Mouse (Mus musculus) kidney, adult 2 months (tissue): Measurements from ENCODE around the gene Fhit. TPM values are rescaled to one million over a fixed set of nuclear protein-coding genes. Genes with fewer than 3 reads are reported as not detected.

Experiments
- DNase-seq: peaks from one replicate; pipeline ENCODE4 v3.0.0; 2021
- H3K27ac ChIP-seq: fragments of 200-500 bp; 2 replicates; pipeline ENCODE4 v1.5.1; 2012; ENCODE audit warnings: low read depth, low read length, control low read depth, inconsistent platforms; ENCODE audit not compliant: insufficient read depth
- H3K27me3 ChIP-seq: fragments of 200-500 bp; replicated peaks from 2 replicates; pipeline ENCODE4 v1.6.1; 2012; ENCODE audit warnings: mild to moderate bottlenecking, moderate library complexity, low read length, inconsistent platforms; ENCODE audit not compliant: control insufficient read depth, insufficient read depth
- H3K36me3 ChIP-seq: fragments of 200-500 bp; 2 replicates; pipeline ENCODE4 v1.6.1; 2012; ENCODE audit warnings: mild to moderate bottlenecking, moderate library complexity, low read length, inconsistent platforms; ENCODE audit not compliant: control insufficient read depth, insufficient read depth
- H3K4me1 ChIP-seq: fragments of 200-500 bp; 2 replicates; pipeline ENCODE4 v1.6.1; 2011; ENCODE audit warnings: low read length; ENCODE audit not compliant: control insufficient read depth, insufficient read depth
- H3K4me3 ChIP-seq: fragments of 200-500 bp; 2 replicates; pipeline ENCODE4 v1.5.1; 2011; ENCODE audit warnings: mild to moderate bottlenecking, low read depth, low read length, control low read depth; ENCODE audit not compliant: insufficient read depth
- CTCF ChIP-seq: fragments of 200-500 bp; conservative IDR thresholded peaks from 2 replicates; pipeline ENCODE4 v1.5.1; 2011; ENCODE audit warnings: low read depth, mild to moderate bottlenecking, control low read depth, low read length, moderate library complexity, mixed read lengths; ENCODE audit not compliant: insufficient read depth, insufficient read length
- POLR2A ChIP-seq: fragments of 200-500 bp; IDR thresholded peaks from one replicate; pipeline ENCODE4 v1.6.1; 2011; ENCODE audit warnings: low read depth, low read length, control low read depth
- WGBS: fragments of 180-500 bp; shearing (Covaris S2); methylation state at CpG from one replicate; pipeline ENCODE4 v1.1.7; 2018; 5-methylcytosine and 5-hydroxymethylcytosine counted together
- polyA plus RNA-seq: library from polyadenylated mRNA; depleted of rRNA; stranded (reverse); fragments of >200 nt; gene quantifications from 2 replicates; pipeline ENCODE4 v1.2.3, GENCODE M21; 2012

The Fhit gene
- polyA plus RNA-seq, 1 experiment = 21.3 TPM

- H3K4me1 ChIP-seq = no peaks in the 10 kb centered on the region
- no peak for DNase-seq
- TF ChIP-seq CTCF (no peak), POLR2A (no peak)
- 61% methylated on average over 2 of the region's 2 CpGs for WGBS
- no peak overlapping the region for H3K27ac ChIP-seq
- H3K36me3 ChIP-seq = no peaks in the 10 kb centered on the region
- no peak overlapping the region for H3K4me3 ChIP-seq
- H3K27me3 ChIP-seq = no peaks in the 10 kb centered on the region
Observed at GRCm38 (mm10) chr14:10567771-10568170, 594.1 kb downstream of the Fhit start.

GRCm38 (mm10) chr14:10554755-10555154, 607.1 kb downstream of the Fhit start:
- Histone ChIP-seq H3K4me1 (no peaks in the 10 kb centered on the region), H3K36me3 (no peaks in the 10 kb centered on the region), H3K27me3 (no peaks in the 10 kb centered on the region), H3K4me3 (no peak overlapping the region), H3K27ac (no peak overlapping the region)
- 23% methylated on average over 6 of the region's 6 CpGs for WGBS
- no peak for TF ChIP-seq CTCF
- no peak for TF ChIP-seq POLR2A
- peak; percentile 1 for DNase-seq

GRCm38 (mm10) chr14:10548632-10549031, 613.2 kb downstream of the Fhit start:
- Histone ChIP-seq H3K27ac (no peak overlapping the region), H3K4me1 (no peaks in the 10 kb centered on the region), H3K36me3 (no peaks in the 10 kb centered on the region), H3K27me3 (no peaks in the 10 kb centered on the region), H3K4me3 (no peak overlapping the region)
- WGBS = 80% methylated on average over 2 of the region's 2 CpGs
- no peak for DNase-seq
- TF ChIP-seq POLR2A = no peak
- no peak for TF ChIP-seq CTCF

- no peak overlapping the region for H3K4me3 ChIP-seq
- H3K27me3 ChIP-seq = no peaks in the 10 kb centered on the region
- WGBS = 68% methylated on average over 3 of the region's 3 CpGs
- no peaks in the 10 kb centered on the region for H3K36me3 ChIP-seq
- no peaks in the 10 kb centered on the region for H3K4me1 ChIP-seq
- no peak overlapping the region for H3K27ac ChIP-seq
- DNase-seq = no peak
- TF ChIP-seq CTCF = no peak
- TF ChIP-seq POLR2A = no peak
Observed at GRCm38 (mm10) chr14:10545916-10546315, 615.9 kb downstream of the Fhit start.

GRCm38 (mm10) chr14:10534862-10535261, 627.0 kb downstream of the Fhit start:
- H3K27ac ChIP-seq = no peak overlapping the region
- H3K36me3 ChIP-seq = no peaks in the 10 kb centered on the region
- no peaks in the 10 kb centered on the region for H3K4me1 ChIP-seq
- 88% methylated on average over 2 of the region's 2 CpGs for WGBS
- DNase-seq = no peak
- H3K4me3 ChIP-seq = no peak overlapping the region
- no peaks in the 10 kb centered on the region for H3K27me3 ChIP-seq
- TF ChIP-seq CTCF (no peak), POLR2A (no peak)

- no peaks in the 10 kb centered on the region for H3K4me1 ChIP-seq
- H3K27me3 ChIP-seq = no peaks in the 10 kb centered on the region
- H3K36me3 ChIP-seq = no peaks in the 10 kb centered on the region
- no peak overlapping the region for H3K4me3 ChIP-seq
- no peak for DNase-seq
- no peak overlapping the region for H3K27ac ChIP-seq
- WGBS = 75% methylated on average over 8 of the region's 8 CpGs
- TF ChIP-seq CTCF = no peak
- TF ChIP-seq POLR2A = no peak
Observed at GRCm38 (mm10) chr14:10531748-10532500, 629.9 kb downstream of the Fhit start.

DNA sequence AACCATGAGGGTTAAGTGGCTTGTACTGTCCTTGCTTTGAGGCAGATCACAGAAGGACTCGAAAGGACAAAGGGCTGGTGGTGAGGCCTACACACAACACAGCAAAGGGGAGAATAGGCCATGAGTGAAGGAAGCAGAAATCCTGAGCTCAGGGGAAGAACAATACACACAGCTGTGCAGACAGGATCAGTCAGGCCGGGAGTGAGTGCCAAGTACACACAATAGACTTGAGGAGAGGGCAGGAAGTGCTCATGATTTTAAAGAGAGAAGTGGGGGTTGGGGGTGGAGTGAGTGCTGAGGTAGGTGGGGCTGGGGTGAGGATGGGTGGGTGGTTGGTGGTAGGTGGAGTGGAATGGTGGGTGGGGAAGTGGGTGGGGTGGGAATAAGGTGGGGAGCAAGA, 635.0 kb downstream of the Fhit start:
- TF ChIP-seq CTCF = no peak
- TF ChIP-seq POLR2A = no peak
- H3K27ac ChIP-seq = no peak overlapping the region
- 54% methylated on average over 2 of the region's 2 CpGs for WGBS
- no peaks in the 10 kb centered on the region for H3K27me3 ChIP-seq
- H3K4me3 ChIP-seq = no peak overlapping the region
- no peaks in the 10 kb centered on the region for H3K4me1 ChIP-seq
- H3K36me3 ChIP-seq = no peaks in the 10 kb centered on the region
- DNase-seq = no peak
